Comparison of ENCODE assay signal across 15 mouse cellular contexts in genomic region chr12:99221087-99221846, GRCm38 (mm10).
DNase-seq lines count a peak whose midpoint lies in the region; ATAC-seq and TF ChIP-seq lines count a peak whose summit lies in the region.
"Had no signal": no experiment of that assay in that cellular context is flagged by ENCODE, and none has a peak within 500 bp of the region (broad histone marks: within the 10 kb centered on the region; RNA-seq: fewer than 3 reads in every experiment).

No protein-coding gene starts in this region.

- TF ChIP-seq CTCF in testis, adult 2 months (IDR thresholded peaks at IDR 0.05; ENCODE audit: control insufficient read depth, insufficient read depth, insufficient replicate concordance, low read depth, low read length), result no peak

- WGBS in forebrain, embryonic 15.5 days, result 4% methylated on average over 15 of the region's 15 CpGs
- WGBS in midbrain, embryonic 13.5 days, result 8% methylated on average over 15 of the region's 15 CpGs

- 0 out of 2 replicates have a peak overlapping the region, but pooled peaks have one; percentile 10 for H3K4me2 ChIP-seq in forebrain, embryonic 15.5 days (replicated peaks)
- H3K4me2 ChIP-seq in midbrain, embryonic 13.5 days (replicated peaks), result peak overlapping the region; percentile 28
- H3K4me2 ChIP-seq: limb, embryonic 15.5 days had no signal

- no peak for TF ChIP-seq POLR2A in testis, adult 2 months (IDR thresholded peaks at IDR 0.05; ENCODE audit: control insufficient read depth, low read depth, low read length)

- H3K4me1 ChIP-seq in testis, adult 2 months (ENCODE audit: control insufficient read depth, insufficient read depth, low read length), result no peaks in the 10 kb centered on the region; the same call in 1 of the 2 replicates
- peaks cover 78% of the 10 kb centered on the region for H3K4me1 ChIP-seq in forebrain, embryonic 15.5 days
- peaks cover 95% of the 10 kb centered on the region for H3K4me1 ChIP-seq in midbrain, embryonic 13.5 days (replicated peaks)

- no peak for DNase-seq in testis, postnatal 14 days (ENCODE audit: low spot score)
- DNase-seq in lung, postnatal 14 days, result no peak
- DNase-seq in right cerebral cortex, postnatal 10 days (ENCODE audit: low spot score in 2 of 2), result no peak
- DNase-seq in layer of hippocampus, postnatal 36 days, result no peak
- DNase-seq: adrenal gland, adult 8-10 months; heart, postnatal 4 days; lung, adult 2 months had no signal

- H3K9me3 ChIP-seq in forebrain, embryonic 15.5 days, result no peaks in the 10 kb centered on the region
- no peaks in the 10 kb centered on the region for H3K9me3 ChIP-seq in midbrain, embryonic 13.5 days
- H3K9me3 ChIP-seq: embryonic facial prominence, embryonic 12.5 days; limb, embryonic 15.5 days had no signal

- H3K4me3 ChIP-seq in testis, adult 2 months (ENCODE audit: control insufficient read depth, low read depth, low read length), result peak overlapping the region; percentile 60
- H3K4me3 ChIP-seq in forebrain, embryonic 15.5 days, result no peak overlapping the region
- no peak overlapping the region for H3K4me3 ChIP-seq in midbrain, embryonic 13.5 days (replicated peaks)
- H3K4me3 ChIP-seq: embryonic facial prominence, embryonic 12.5 days; limb, embryonic 15.5 days; myocyte had no signal

- H3K27ac ChIP-seq in testis, adult 2 months (ENCODE audit: control insufficient read depth, insufficient read depth, low read depth, low read length), result no peak overlapping the region
- peak overlapping the region; percentile 62 for H3K27ac ChIP-seq in forebrain, embryonic 15.5 days (replicated peaks)
- peak overlapping the region; percentile 85 for H3K27ac ChIP-seq in midbrain, embryonic 13.5 days
- H3K27ac ChIP-seq: embryonic facial prominence, embryonic 12.5 days; kidney, postnatal 0 days; limb, embryonic 15.5 days had no signal

- no peaks in the 10 kb centered on the region for H3K27me3 ChIP-seq in testis, adult 2 months (ENCODE audit: control insufficient read depth, insufficient read depth, low read length)
- H3K27me3 ChIP-seq in forebrain, embryonic 15.5 days, result no peaks in the 10 kb centered on the region
- H3K27me3 ChIP-seq in midbrain, embryonic 13.5 days, result no peaks in the 10 kb centered on the region
- H3K27me3 ChIP-seq: embryonic facial prominence, embryonic 12.5 days; limb, embryonic 15.5 days had no signal

- no peaks in the 10 kb centered on the region for H3K36me3 ChIP-seq in testis, adult 2 months (ENCODE audit: control insufficient read depth, insufficient read depth, low read length)
- no peaks in the 10 kb centered on the region for H3K36me3 ChIP-seq in forebrain, embryonic 15.5 days
- no peaks in the 10 kb centered on the region for H3K36me3 ChIP-seq in midbrain, embryonic 13.5 days
- H3K36me3 ChIP-seq: embryonic facial prominence, embryonic 12.5 days; limb, embryonic 15.5 days had no signal

- no peak overlapping the region for H3K9ac ChIP-seq in forebrain, embryonic 15.5 days (replicated peaks)
- H3K9ac ChIP-seq in midbrain, embryonic 13.5 days (replicated peaks), result no peak overlapping the region
- H3K9ac ChIP-seq: embryonic facial prominence, embryonic 12.5 days; limb, embryonic 15.5 days had no signal

- 0 out of 2 replicates have a peak, but pooled peaks have one; percentile 11 for ATAC-seq in forebrain, embryonic 15.5 days (replicated peaks)
- ATAC-seq in midbrain, embryonic 13.5 days, result peak; percentile 35
- ATAC-seq: intestine, postnatal 0 days had no signal
